13 mouse cellular contexts compared by ENCODE assay signal in the genomic region with DNA sequence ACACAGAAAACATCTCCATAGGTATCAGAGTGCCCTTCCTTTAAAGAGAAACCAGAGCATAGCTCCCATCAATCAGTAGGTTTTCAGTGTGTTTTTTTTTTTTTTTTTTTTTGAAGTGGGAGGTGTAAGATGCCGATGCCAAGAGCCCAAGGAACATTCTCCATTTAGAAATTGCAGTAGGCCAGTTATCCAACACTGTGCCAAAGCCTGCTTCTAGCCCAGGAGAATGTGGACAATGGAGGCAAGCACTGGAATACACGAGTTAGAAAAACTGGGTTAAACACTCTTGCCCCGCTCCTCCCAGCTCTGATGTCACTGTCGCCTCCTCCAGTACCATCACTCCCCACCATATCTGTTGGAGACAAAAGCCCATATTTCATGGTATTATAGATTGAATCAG.
"Had no signal": no experiment of that assay in that cellular context is flagged by ENCODE, and none has a peak within 500 bp of the region (broad histone marks: within the 10 kb centered on the region; RNA-seq: fewer than 3 reads in every experiment).

No protein-coding gene starts in this region.

- H3K27ac ChIP-seq: kidney, postnatal 0 days; layer of hippocampus, adult 2 months; liver, embryonic 13.5 days; macrophage; midbrain, embryonic 12.5 days; midbrain, embryonic 15.5 days; neural tube, embryonic 12.5 days; neural tube, embryonic 15.5 days had no signal

- H3K4me3 ChIP-seq: layer of hippocampus, adult 2 months; liver, embryonic 13.5 days; midbrain, embryonic 12.5 days; midbrain, embryonic 15.5 days; neural tube, embryonic 12.5 days; neural tube, embryonic 15.5 days had no signal

- DNase-seq: kidney, adult 2 months; kidney, postnatal 25 days; layer of hippocampus, adult 9-11 months; liver, embryonic 13.5 days; lung, adult 2 months; right cerebral cortex, postnatal 25 days had no signal
